Mouse (Mus musculus) midbrain, embryonic 13.5 days (tissue): ENCODE results near the gene Gsk3a. TPM values are rescaled to one million over a fixed set of nuclear protein-coding genes. Genes with fewer than 3 reads are reported as not detected.
A peak's percentile ranks its signal among the peaks of the same experiment; 100 is the strongest.

Source experiments
- ATAC-seq: fragments of 200-750 bp; cut with Nextera tagmentation; 2 replicates; pipeline ENCODE4 v1.8.0; 2017; ENCODE audit warnings: mild to moderate bottlenecking, moderate TSS enrichment, moderate library complexity
- H3K27ac ChIP-seq: fragments of 300-500 bp; sonication (generic); 2 replicates; pipeline ENCODE4 v1.5.1; 2015; ENCODE audit warnings: inconsistent platforms, mild to moderate bottlenecking, moderate library complexity
- H3K27me3 ChIP-seq: fragments of 300-500 bp; sonication (generic); 2 replicates; pipeline ENCODE4 v1.6.1; 2015; ENCODE audit warnings: mild to moderate bottlenecking, inconsistent platforms
- H3K36me3 ChIP-seq: fragments of 300-500 bp; sonication (generic); 2 replicates; pipeline ENCODE4 v1.6.1; 2015; ENCODE audit warnings: mild to moderate bottlenecking, inconsistent platforms
- H3K4me1 ChIP-seq: fragments of 300-500 bp; sonication (generic); replicated peaks from 2 replicates; pipeline ENCODE4 v1.6.1; 2015; ENCODE audit warnings: inconsistent platforms
- H3K4me2 ChIP-seq: fragments of 300-500 bp; sonication (generic); replicated peaks from 2 replicates; pipeline ENCODE4 v1.6.1; 2015; ENCODE audit warnings: moderate library complexity, mild to moderate bottlenecking, inconsistent platforms
- H3K4me3 ChIP-seq: fragments of 300-500 bp; sonication (generic); replicated peaks from 2 replicates; pipeline ENCODE4 v1.5.1; 2015; ENCODE audit warnings: mild to moderate bottlenecking, inconsistent platforms
- H3K9ac ChIP-seq: fragments of 300-500 bp; sonication (generic); replicated peaks from 2 replicates; pipeline ENCODE4 v1.6.1; 2015; ENCODE audit warnings: mild to moderate bottlenecking, inconsistent platforms
- H3K9me3 ChIP-seq: fragments of 300-500 bp; sonication (generic); 2 replicates; pipeline ENCODE4 v1.6.1; 2016; ENCODE audit warnings: mild to moderate bottlenecking, inconsistent platforms
- WGBS: fragments of 180-500 bp; shearing (Covaris S2); methylation state at CpG from one replicate; pipeline ENCODE4 v1.1.7; 2015; 5-methylcytosine and 5-hydroxymethylcytosine counted together
- polyA plus RNA-seq: library from polyadenylated mRNA; unstranded; fragments of >200 nt; fragmentation: Nextera tagmentation; extraction: Ambion mirVana; gene quantifications from 2 replicates; pipeline ENCODE4 v1.2.1, GENCODE M21; 2015

The Gsk3a gene
- polyA plus RNA-seq, 1 experiment from 2014 or later: 15.9 TPM

- H3K4me2 ChIP-seq: no peak overlapping the region
- no peak overlapping the region for H3K4me3 ChIP-seq
- ATAC-seq: no peak
- H3K9ac ChIP-seq: no peak overlapping the region
- H3K27ac ChIP-seq: no peak overlapping the region
- H3K4me1 ChIP-seq: no peaks in the 10 kb centered on the region
- H3K9me3 ChIP-seq: no peaks in the 10 kb centered on the region
- H3K36me3 ChIP-seq: peaks cover 94% of the 10 kb centered on the region
- WGBS: 91% methylated on average over 16 of the region's 16 CpGs
- H3K27me3 ChIP-seq: no peaks in the 10 kb centered on the region
Measured at GRCm38 (mm10) chr7:25206094-25206830, 31.4 kb downstream of the Gsk3a start.

- WGBS: 91% methylated on average over 16 of the region's 16 CpGs
- no peak for ATAC-seq
- Histone ChIP-seq H3K36me3 (peaks cover 93% of the 10 kb centered on the region), H3K9ac (no peak overlapping the region), H3K4me3 (no peak overlapping the region), H3K27ac (no peak overlapping the region), H3K9me3 (no peaks in the 10 kb centered on the region), H3K4me1 (no peaks in the 10 kb centered on the region), H3K4me2 (no peak overlapping the region), H3K27me3 (no peaks in the 10 kb centered on the region)
Measured at GRCm38 (mm10) chr7:25205355-25206093, 32.1 kb downstream of the Gsk3a start.

GRCm38 (mm10) chr7:25203624-25204023, 34.0 kb downstream of the Gsk3a start:
- 96% methylated on average over 20 of the region's 20 CpGs for WGBS
- Histone ChIP-seq H3K4me2 (no peak overlapping the region), H3K4me3 (no peak overlapping the region), H3K27me3 (no peaks in the 10 kb centered on the region), H3K9ac (no peak overlapping the region), H3K9me3 (no peaks in the 10 kb centered on the region), H3K27ac (no peak overlapping the region), H3K4me1 (no peaks in the 10 kb centered on the region), H3K36me3 (peaks cover 78% of the 10 kb centered on the region)
- no peak for ATAC-seq

- ATAC-seq: no peak
- Histone ChIP-seq H3K27me3 (no peaks in the 10 kb centered on the region), H3K27ac (no peak overlapping the region), H3K4me2 (no peak overlapping the region), H3K4me3 (no peak overlapping the region), H3K36me3 (peaks cover 22% of the 10 kb centered on the region), H3K9me3 (no peaks in the 10 kb centered on the region), H3K4me1 (no peaks in the 10 kb centered on the region), H3K9ac (no peak overlapping the region)
- WGBS: 76% methylated on average over 10 of the region's 10 CpGs
Measured at GRCm38 (mm10) chr7:25197384-25198018, 40.1 kb downstream of the Gsk3a start.

GRCm38 (mm10) chr7:25196107-25196506, 41.5 kb downstream of the Gsk3a start:
- H3K4me3 ChIP-seq: no peak overlapping the region
- no peak overlapping the region for H3K9ac ChIP-seq
- no peak overlapping the region for H3K27ac ChIP-seq
- no peak for ATAC-seq
- WGBS: 90% methylated on average over 9 of the region's 9 CpGs
- no peaks in the 10 kb centered on the region for H3K4me1 ChIP-seq
- H3K27me3 ChIP-seq: no peaks in the 10 kb centered on the region
- no peak overlapping the region for H3K4me2 ChIP-seq
- H3K9me3 ChIP-seq: no peaks in the 10 kb centered on the region
- peaks cover 9% of the 10 kb centered on the region for H3K36me3 ChIP-seq

GRCm38 (mm10) chr7:25195148-25195547, 42.5 kb downstream of the Gsk3a start:
- H3K9me3 ChIP-seq: no peaks in the 10 kb centered on the region
- H3K4me2 ChIP-seq: no peak overlapping the region
- no peaks in the 10 kb centered on the region for H3K4me1 ChIP-seq
- no peak for ATAC-seq
- H3K4me3 ChIP-seq: no peak overlapping the region
- H3K27ac ChIP-seq: no peak overlapping the region
- H3K9ac ChIP-seq: no peak overlapping the region
- 76% methylated on average over 3 of the region's 3 CpGs for WGBS
- peaks cover 4% of the 10 kb centered on the region for H3K36me3 ChIP-seq
- no peaks in the 10 kb centered on the region for H3K27me3 ChIP-seq

- Histone ChIP-seq H3K36me3 (no peaks in the 10 kb centered on the region), H3K4me1 (no peaks in the 10 kb centered on the region), H3K27ac (peak overlapping the region; percentile 42; the same call in 1 of the 2 replicates), H3K4me3 (no peak overlapping the region), H3K9ac (no peak overlapping the region), H3K27me3 (no peaks in the 10 kb centered on the region), H3K4me2 (no peak overlapping the region), H3K9me3 (no peaks in the 10 kb centered on the region)
- WGBS: 70% methylated on average over 8 of the region's 8 CpGs
- peak; percentile 67 for ATAC-seq
Measured at GRCm38 (mm10) chr7:25192110-25192509, 45.5 kb downstream of the Gsk3a start.

GRCm38 (mm10) chr7:25190806-25191205, 46.8 kb downstream of the Gsk3a start:
- Histone ChIP-seq H3K27me3 (no peaks in the 10 kb centered on the region), H3K9me3 (no peaks in the 10 kb centered on the region), H3K4me3 (no peak overlapping the region), H3K27ac (no peak overlapping the region), H3K4me2 (no peak overlapping the region), H3K4me1 (no peaks in the 10 kb centered on the region), H3K9ac (no peak overlapping the region), H3K36me3 (no peaks in the 10 kb centered on the region)
- ATAC-seq: no peak
- 88% methylated on average over 11 of the region's 11 CpGs for WGBS

GRCm38 (mm10) chr7:25187662-25188650, 49.7 kb downstream of the Gsk3a start:
- H3K9ac ChIP-seq: no peak overlapping the region
- H3K4me3 ChIP-seq: no peak overlapping the region
- H3K4me2 ChIP-seq: no peak overlapping the region
- H3K9me3 ChIP-seq: no peaks in the 10 kb centered on the region
- peaks cover 17% of the 10 kb centered on the region for H3K27me3 ChIP-seq
- ATAC-seq: peak; percentile 93
- H3K27ac ChIP-seq: no peak overlapping the region
- H3K4me1 ChIP-seq: no peaks in the 10 kb centered on the region
- 32% methylated on average over 21 of the region's 21 CpGs for WGBS
- H3K36me3 ChIP-seq: no peaks in the 10 kb centered on the region

GRCm38 (mm10) chr7:25184091-25184490, 53.6 kb downstream of the Gsk3a start:
- H3K4me2 ChIP-seq: no peak overlapping the region
- H3K4me1 ChIP-seq: peaks cover 24% of the 10 kb centered on the region
- 88% methylated on average over 6 of the region's 6 CpGs for WGBS
- no peak overlapping the region for H3K4me3 ChIP-seq
- H3K27me3 ChIP-seq: peaks cover 46% of the 10 kb centered on the region
- no peak overlapping the region for H3K9ac ChIP-seq
- H3K27ac ChIP-seq: no peak overlapping the region
- no peak for ATAC-seq
- H3K9me3 ChIP-seq: no peaks in the 10 kb centered on the region
- no peaks in the 10 kb centered on the region for H3K36me3 ChIP-seq

- Histone ChIP-seq H3K4me2 (peak overlapping the region; percentile 83), H3K9ac (peak overlapping the region; percentile 44), H3K27me3 (peaks cover 46% of the 10 kb centered on the region), H3K4me3 (peak overlapping the region; percentile 28), H3K36me3 (no peaks in the 10 kb centered on the region), H3K27ac (no peak overlapping the region), H3K9me3 (no peaks in the 10 kb centered on the region), H3K4me1 (peaks cover 39% of the 10 kb centered on the region)
- no peak for ATAC-seq
- 3% methylated on average over 21 of the region's 21 CpGs for WGBS
Measured at GRCm38 (mm10) chr7:25181814-25182213, 55.8 kb downstream of the Gsk3a start.
